Mouse (Mus musculus) kidney, adult 2 months (tissue): ENCODE measurements at regions not wholly inside any gene's neighbourhood (a gene's known extent, or its start where the extent isn't known, plus 50 kb on each side); places are given as distances from the start of the nearest gene placed in this dataset.

Source experiments
- DNase-seq: peaks from one replicate; pipeline ENCODE4 v3.0.0; 2021
- H3K27ac ChIP-seq: fragments of 200-500 bp; 2 replicates; pipeline ENCODE4 v1.5.1; 2012; ENCODE audit warnings: low read depth, low read length, control low read depth, inconsistent platforms; ENCODE audit not compliant: insufficient read depth
- H3K27me3 ChIP-seq: fragments of 200-500 bp; replicated peaks from 2 replicates; pipeline ENCODE4 v1.6.1; 2012; ENCODE audit warnings: mild to moderate bottlenecking, moderate library complexity, low read length, inconsistent platforms; ENCODE audit not compliant: control insufficient read depth, insufficient read depth
- H3K36me3 ChIP-seq: fragments of 200-500 bp; 2 replicates; pipeline ENCODE4 v1.6.1; 2012; ENCODE audit warnings: mild to moderate bottlenecking, moderate library complexity, low read length, inconsistent platforms; ENCODE audit not compliant: control insufficient read depth, insufficient read depth
- H3K4me1 ChIP-seq: fragments of 200-500 bp; 2 replicates; pipeline ENCODE4 v1.6.1; 2011; ENCODE audit warnings: low read length; ENCODE audit not compliant: control insufficient read depth, insufficient read depth
- H3K4me3 ChIP-seq: fragments of 200-500 bp; 2 replicates; pipeline ENCODE4 v1.5.1; 2011; ENCODE audit warnings: mild to moderate bottlenecking, low read depth, low read length, control low read depth; ENCODE audit not compliant: insufficient read depth
- CTCF ChIP-seq: fragments of 200-500 bp; conservative IDR thresholded peaks from 2 replicates; pipeline ENCODE4 v1.5.1; 2011; ENCODE audit warnings: low read depth, mild to moderate bottlenecking, control low read depth, low read length, moderate library complexity, mixed read lengths; ENCODE audit not compliant: insufficient read depth, insufficient read length
- POLR2A ChIP-seq: fragments of 200-500 bp; IDR thresholded peaks from one replicate; pipeline ENCODE4 v1.6.1; 2011; ENCODE audit warnings: low read depth, low read length, control low read depth
- WGBS: fragments of 180-500 bp; shearing (Covaris S2); methylation state at CpG from one replicate; pipeline ENCODE4 v1.1.7; 2018; 5-methylcytosine and 5-hydroxymethylcytosine counted together

GRCm38 (mm10) chr5:97527555-97527954, 70.7 kb upstream of the Gk2 start:
- Histone ChIP-seq H3K27ac (no peak overlapping the region), H3K27me3 (no peaks in the 10 kb centered on the region), H3K36me3 (no peaks in the 10 kb centered on the region), H3K4me3 (no peak overlapping the region), H3K4me1 (no peaks in the 10 kb centered on the region)
- DNase-seq: no peak
- 63% methylated on average over 5 of the region's 5 CpGs for WGBS
- TF ChIP-seq CTCF (no peak), POLR2A (no peak)
